Mouse (Mus musculus): ENCODE measurements around the gene Sost. TPM values are rescaled to one million over a fixed set of nuclear protein-coding genes. Genes with fewer than 3 reads are reported as not detected.

The Sost gene
- polyA plus RNA-seq, 1 experiment from 2014 or later = 2.3 TPM

GRCm38 (mm10) chr11:101976949-101977348 is 10.1 kb upstream of the Sost start:
- Histone ChIP-seq H3K9ac (ENCODE audit: low read length) (no peak overlapping the region), H3K27ac (ENCODE audit: low read length) (no peak overlapping the region), H3K9me3 (replicated peaks; ENCODE audit: control insufficient read depth, low read length) (no peaks in the 10 kb centered on the region), H3K4me3 (ENCODE audit: low read length) (no peak overlapping the region), H3K4me2 (ENCODE audit: low read depth, low read length) (no peak overlapping the region), H3K27me3 (ENCODE audit: control insufficient read depth, insufficient read depth, low read length) (no peaks in the 10 kb centered on the region), H3K4me1 (ENCODE audit: control insufficient read depth, insufficient read depth, low read length) (peaks cover 6% of the 10 kb centered on the region), H3K36me3 (ENCODE audit: control insufficient read depth, insufficient read depth) (peaks cover 32% of the 10 kb centered on the region)
- 94% methylated on average over 7 of the region's 7 CpGs for WGBS
- ATAC-seq (replicated peaks; ENCODE audit: extremely low read depth, insufficient read depth, low FRiP score) = no peak

GRCm38 (mm10) chr11:101974923-101975322 is 8.1 kb upstream of the Sost start:
- 48% methylated on average over 9 of the region's 9 CpGs for WGBS

DNA sequence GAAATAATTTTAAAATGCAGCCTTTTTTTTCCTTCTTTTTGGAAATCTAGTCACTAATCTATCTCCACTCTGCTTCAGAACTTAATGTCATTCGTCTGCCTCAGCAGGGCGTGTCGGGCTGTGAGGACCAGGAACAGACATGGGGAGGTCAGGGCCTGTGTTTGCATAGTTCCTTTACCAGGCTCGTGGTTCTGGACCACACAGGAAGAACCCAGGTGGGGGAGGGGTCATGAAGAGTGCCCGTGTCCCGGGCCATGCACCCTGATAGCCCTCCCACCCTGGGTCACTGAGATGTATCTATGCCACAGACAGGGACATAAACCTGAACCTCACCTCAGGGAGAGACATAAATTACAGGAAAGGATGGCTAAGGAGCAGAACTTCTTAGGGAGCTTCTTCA is 7.4 kb upstream of the Sost start:
- 57% methylated on average over 6 of the region's 6 CpGs for WGBS

More at GRCm38 (mm10) chr11:101974923-101975322, 8.1 kb upstream of the Sost start:
- Histone ChIP-seq H3K27me3 (ENCODE audit: control insufficient read depth, insufficient read depth, low read length) (no peaks in the 10 kb centered on the region), H3K36me3 (ENCODE audit: control insufficient read depth, insufficient read depth) (peaks cover 25% of the 10 kb centered on the region), H3K9ac (ENCODE audit: low read length) (no peak overlapping the region), H3K27ac (ENCODE audit: low read length) (no peak overlapping the region), H3K4me3 (ENCODE audit: low read length) (no peak overlapping the region), H3K4me1 (ENCODE audit: control insufficient read depth, insufficient read depth, low read length) (peaks cover 4% of the 10 kb centered on the region; the same call in 1 of the 2 replicates), H3K9me3 (replicated peaks; ENCODE audit: control insufficient read depth, low read length) (no peaks in the 10 kb centered on the region), H3K4me2 (ENCODE audit: low read depth, low read length) (no peak overlapping the region)
- ATAC-seq (replicated peaks; ENCODE audit: extremely low read depth, insufficient read depth, low FRiP score) = no peak

GRCm38 (mm10) chr11:101973496-101973895 is 6.7 kb upstream of the Sost start:
- peaks cover 20% of the 10 kb centered on the region for H3K36me3 ChIP-seq (ENCODE audit: control insufficient read depth, insufficient read depth)
- H3K9ac ChIP-seq (ENCODE audit: low read length) = no peak overlapping the region
- H3K27me3 ChIP-seq (ENCODE audit: control insufficient read depth, insufficient read depth, low read length) = no peaks in the 10 kb centered on the region
- peaks cover 6% of the 10 kb centered on the region; the same call in 1 of the 2 replicates for H3K4me1 ChIP-seq (ENCODE audit: control insufficient read depth, insufficient read depth, low read length)
- WGBS = 84% methylated on average over 9 of the region's 9 CpGs
- H3K9me3 ChIP-seq (replicated peaks; ENCODE audit: control insufficient read depth, low read length) = no peaks in the 10 kb centered on the region
- H3K4me2 ChIP-seq (ENCODE audit: low read depth, low read length) = no peak overlapping the region
- ATAC-seq (replicated peaks; ENCODE audit: extremely low read depth, insufficient read depth, low FRiP score) = no peak
- no peak overlapping the region for H3K4me3 ChIP-seq (ENCODE audit: low read length)
- no peak overlapping the region for H3K27ac ChIP-seq (ENCODE audit: low read length)

More for the DNA sequence above, 7.4 kb upstream of the Sost start:
- no peak overlapping the region for H3K4me2 ChIP-seq (ENCODE audit: low read depth, low read length)
- no peaks in the 10 kb centered on the region for H3K9me3 ChIP-seq (replicated peaks; ENCODE audit: control insufficient read depth, low read length)
- no peaks in the 10 kb centered on the region for H3K27me3 ChIP-seq (ENCODE audit: control insufficient read depth, insufficient read depth, low read length)
- H3K4me3 ChIP-seq (ENCODE audit: low read length) = no peak overlapping the region
- H3K36me3 ChIP-seq (ENCODE audit: control insufficient read depth, insufficient read depth) = peaks cover 25% of the 10 kb centered on the region
- peaks cover 4% of the 10 kb centered on the region; the same call in 1 of the 2 replicates for H3K4me1 ChIP-seq (ENCODE audit: control insufficient read depth, insufficient read depth, low read length)
- no peak overlapping the region for H3K27ac ChIP-seq (ENCODE audit: low read length)
- ATAC-seq (replicated peaks; ENCODE audit: extremely low read depth, insufficient read depth, low FRiP score) = no peak
- no peak overlapping the region for H3K9ac ChIP-seq (ENCODE audit: low read length)

DNA sequence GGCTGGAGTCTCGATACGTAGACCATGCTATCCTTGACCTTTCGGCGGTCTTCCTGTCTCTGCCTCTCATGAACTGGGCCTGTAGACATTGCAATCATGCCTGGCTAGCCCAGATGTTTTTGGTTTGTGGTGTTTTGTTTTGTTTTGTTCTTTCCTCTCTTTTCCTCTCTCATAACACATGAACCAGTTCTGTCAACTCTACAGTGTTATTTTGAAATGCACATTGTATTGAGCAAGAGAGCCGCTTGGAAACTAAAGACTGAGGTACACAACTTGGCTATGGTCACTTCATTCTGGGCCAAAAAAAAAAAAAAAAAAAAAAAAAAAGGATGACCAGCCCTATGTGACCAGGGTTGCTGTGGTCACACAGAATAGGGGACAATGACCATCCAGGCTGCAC is 5.8 kb upstream of the Sost start:
- no peak overlapping the region for H3K4me2 ChIP-seq (ENCODE audit: low read depth, low read length)
- H3K9me3 ChIP-seq (replicated peaks; ENCODE audit: control insufficient read depth, low read length) = no peaks in the 10 kb centered on the region
- H3K27ac ChIP-seq (ENCODE audit: low read length) = no peak overlapping the region
- H3K27me3 ChIP-seq (ENCODE audit: control insufficient read depth, insufficient read depth, low read length) = no peaks in the 10 kb centered on the region
- ATAC-seq (replicated peaks; ENCODE audit: extremely low read depth, insufficient read depth, low FRiP score) = no peak
- H3K4me3 ChIP-seq (ENCODE audit: low read length) = no peak overlapping the region
- WGBS = 90% methylated on average over 5 of the region's 5 CpGs
- H3K36me3 ChIP-seq (ENCODE audit: control insufficient read depth, insufficient read depth) = peaks cover 17% of the 10 kb centered on the region
- H3K9ac ChIP-seq (ENCODE audit: low read length) = no peak overlapping the region
- peaks cover 8% of the 10 kb centered on the region; the same call in 1 of the 2 replicates for H3K4me1 ChIP-seq (ENCODE audit: control insufficient read depth, insufficient read depth, low read length)

GRCm38 (mm10) chr11:101972097-101972496 is 5.3 kb upstream of the Sost start:
- Histone ChIP-seq H3K9ac (ENCODE audit: low read length) (no peak overlapping the region), H3K36me3 (ENCODE audit: control insufficient read depth, insufficient read depth) (peaks cover 17% of the 10 kb centered on the region), H3K4me1 (ENCODE audit: control insufficient read depth, insufficient read depth, low read length) (peaks cover 10% of the 10 kb centered on the region), H3K4me2 (ENCODE audit: low read depth, low read length) (no peak overlapping the region), H3K27me3 (ENCODE audit: control insufficient read depth, insufficient read depth, low read length) (peaks cover 3% of the 10 kb centered on the region; the same call in 1 of the 2 replicates), H3K4me3 (ENCODE audit: low read length) (no peak overlapping the region), H3K27ac (ENCODE audit: low read length) (no peak overlapping the region), H3K9me3 (replicated peaks; ENCODE audit: control insufficient read depth, low read length) (no peaks in the 10 kb centered on the region)
- ATAC-seq (replicated peaks; ENCODE audit: extremely low read depth, insufficient read depth, low FRiP score) = no peak
- 67% methylated on average over 3 of the region's 3 CpGs for WGBS

GRCm38 (mm10) chr11:101971410-101971809 is 4.6 kb upstream of the Sost start:
- ATAC-seq (replicated peaks; ENCODE audit: extremely low read depth, insufficient read depth, low FRiP score) = no peak
- 32% methylated on average over 3 of the region's 3 CpGs for WGBS
- H3K27me3 ChIP-seq (ENCODE audit: control insufficient read depth, insufficient read depth, low read length) = peaks cover 8% of the 10 kb centered on the region; the same call in 1 of the 2 replicates
- H3K4me1 ChIP-seq (ENCODE audit: control insufficient read depth, insufficient read depth, low read length) = peaks cover 13% of the 10 kb centered on the region
- H3K4me3 ChIP-seq (ENCODE audit: low read length) = no peak overlapping the region
- H3K4me2 ChIP-seq (ENCODE audit: low read depth, low read length) = no peak overlapping the region
- no peak overlapping the region for H3K9ac ChIP-seq (ENCODE audit: low read length)
- H3K36me3 ChIP-seq (ENCODE audit: control insufficient read depth, insufficient read depth) = peaks cover 13% of the 10 kb centered on the region; the same call in 1 of the 2 replicates
- H3K9me3 ChIP-seq (replicated peaks; ENCODE audit: control insufficient read depth, low read length) = no peaks in the 10 kb centered on the region
- H3K27ac ChIP-seq (ENCODE audit: low read length) = no peak overlapping the region

DNA sequence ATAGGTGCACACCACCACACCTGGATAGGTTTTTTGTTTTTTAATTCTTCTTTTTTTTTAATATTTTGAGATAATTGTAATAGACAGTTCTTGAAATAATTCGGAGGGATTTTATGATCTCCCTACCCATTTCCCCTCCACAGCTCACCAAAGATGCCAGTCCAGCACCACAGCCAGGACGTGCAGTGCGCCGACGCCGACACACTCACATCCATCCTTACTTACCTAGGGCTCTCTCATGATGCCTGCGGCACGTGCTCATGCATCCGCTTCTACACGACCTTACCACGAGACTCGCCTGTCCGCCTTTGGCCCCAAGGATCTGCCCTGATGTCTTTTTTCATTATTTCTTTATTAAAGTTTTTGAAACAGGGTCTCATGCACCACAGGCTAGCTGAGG is 3.0 kb upstream of the Sost start:
- H3K27ac ChIP-seq (ENCODE audit: low read length) = no peak overlapping the region
- no peak overlapping the region for H3K9ac ChIP-seq (ENCODE audit: low read length)
- no peak for ATAC-seq (replicated peaks; ENCODE audit: extremely low read depth, insufficient read depth, low FRiP score)
- H3K4me3 ChIP-seq (ENCODE audit: low read length) = no peak overlapping the region
- peaks cover 21% of the 10 kb centered on the region for H3K27me3 ChIP-seq (ENCODE audit: control insufficient read depth, insufficient read depth, low read length)
- 74% methylated on average over 13 of the region's 13 CpGs for WGBS
- H3K36me3 ChIP-seq (ENCODE audit: control insufficient read depth, insufficient read depth) = peaks cover 10% of the 10 kb centered on the region; the same call in 1 of the 2 replicates
- H3K9me3 ChIP-seq (replicated peaks; ENCODE audit: control insufficient read depth, low read length) = no peaks in the 10 kb centered on the region
- H3K4me2 ChIP-seq (ENCODE audit: low read depth, low read length) = no peak overlapping the region
- H3K4me1 ChIP-seq (ENCODE audit: control insufficient read depth, insufficient read depth, low read length) = peaks cover 13% of the 10 kb centered on the region

DNA sequence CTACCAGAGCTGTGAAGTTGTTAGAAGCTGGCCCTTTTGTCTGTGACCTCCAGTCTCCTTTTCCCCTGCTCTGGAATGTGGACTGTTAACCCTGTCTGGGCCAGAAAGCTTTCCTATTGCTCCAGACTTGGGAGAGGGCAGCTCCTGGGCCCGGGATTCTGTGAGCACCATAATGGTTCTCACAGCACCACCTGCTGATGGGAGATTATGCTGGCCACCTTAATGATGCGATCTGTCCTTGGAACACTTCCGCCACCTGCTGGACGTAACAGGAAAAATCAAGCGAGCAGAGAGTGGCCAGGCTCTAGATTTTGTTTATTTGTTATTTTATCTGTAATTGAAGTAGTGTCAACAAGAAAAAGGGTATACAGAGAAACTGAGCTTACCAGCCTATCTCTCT is 2.0 kb upstream of the Sost start:
- no peak overlapping the region for H3K27ac ChIP-seq (ENCODE audit: low read length)
- 0% methylated on average over 5 of the region's 5 CpGs for WGBS
- peak; percentile 28; the same call in 1 of the 2 replicates for ATAC-seq (replicated peaks; ENCODE audit: extremely low read depth, insufficient read depth, low FRiP score)

More for the DNA sequence above, 2.0 kb upstream of the Sost start:
- Histone ChIP-seq H3K9me3 (replicated peaks; ENCODE audit: control insufficient read depth, low read length) (no peaks in the 10 kb centered on the region), H3K9ac (ENCODE audit: low read length) (no peak overlapping the region), H3K27me3 (ENCODE audit: control insufficient read depth, insufficient read depth, low read length) (peaks cover 31% of the 10 kb centered on the region), H3K4me1 (ENCODE audit: control insufficient read depth, insufficient read depth, low read length) (peaks cover 18% of the 10 kb centered on the region), H3K36me3 (ENCODE audit: control insufficient read depth, insufficient read depth) (peaks cover 6% of the 10 kb centered on the region; the same call in 1 of the 2 replicates), H3K4me3 (ENCODE audit: low read length) (no peak overlapping the region), H3K4me2 (ENCODE audit: low read depth, low read length) (no peak overlapping the region)
